Mouse (Mus musculus) E14TG2a.4 (cell line): ENCODE data around the gene Zscan10.

Experiments used
- H3K27me3 ChIP-seq: 2 replicates; pipeline ENCODE4 v1.6.1; 2014; ENCODE audit warnings: low read length, control low read depth; ENCODE audit not compliant: insufficient read depth
- H3K36me3 ChIP-seq: 2 replicates; pipeline ENCODE4 v1.6.1; 2014; ENCODE audit warnings: low read length, control low read depth; ENCODE audit not compliant: insufficient read depth
- H3K4me1 ChIP-seq: replicated peaks from 2 replicates; pipeline ENCODE4 v1.6.1; 2014; ENCODE audit warnings: low read depth, low read length, control low read depth
- H3K4me3 ChIP-seq: replicated peaks from 2 replicates; pipeline ENCODE4 v1.5.1; 2014; ENCODE audit warnings: mild to moderate bottlenecking, low read length
- H3K9me3 ChIP-seq: 2 replicates; pipeline ENCODE4 v1.6.1; 2014; ENCODE audit warnings: low read length, control low read depth
- CTCF ChIP-seq: conservative IDR thresholded peaks from 2 replicates; pipeline ENCODE4 v1.5.1; 2014; ENCODE audit warnings: low read length
- NANOG ChIP-seq: IDR thresholded peaks from 2 replicates; pipeline ENCODE4 v1.6.1; 2014; ENCODE audit warnings: borderline replicate concordance, low read length, mixed read lengths
- POU5F1 ChIP-seq: IDR thresholded peaks from 2 replicates; pipeline ENCODE4 v1.6.1; 2014; ENCODE audit warnings: low read length, borderline replicate concordance

Zscan10 gene

DNA sequence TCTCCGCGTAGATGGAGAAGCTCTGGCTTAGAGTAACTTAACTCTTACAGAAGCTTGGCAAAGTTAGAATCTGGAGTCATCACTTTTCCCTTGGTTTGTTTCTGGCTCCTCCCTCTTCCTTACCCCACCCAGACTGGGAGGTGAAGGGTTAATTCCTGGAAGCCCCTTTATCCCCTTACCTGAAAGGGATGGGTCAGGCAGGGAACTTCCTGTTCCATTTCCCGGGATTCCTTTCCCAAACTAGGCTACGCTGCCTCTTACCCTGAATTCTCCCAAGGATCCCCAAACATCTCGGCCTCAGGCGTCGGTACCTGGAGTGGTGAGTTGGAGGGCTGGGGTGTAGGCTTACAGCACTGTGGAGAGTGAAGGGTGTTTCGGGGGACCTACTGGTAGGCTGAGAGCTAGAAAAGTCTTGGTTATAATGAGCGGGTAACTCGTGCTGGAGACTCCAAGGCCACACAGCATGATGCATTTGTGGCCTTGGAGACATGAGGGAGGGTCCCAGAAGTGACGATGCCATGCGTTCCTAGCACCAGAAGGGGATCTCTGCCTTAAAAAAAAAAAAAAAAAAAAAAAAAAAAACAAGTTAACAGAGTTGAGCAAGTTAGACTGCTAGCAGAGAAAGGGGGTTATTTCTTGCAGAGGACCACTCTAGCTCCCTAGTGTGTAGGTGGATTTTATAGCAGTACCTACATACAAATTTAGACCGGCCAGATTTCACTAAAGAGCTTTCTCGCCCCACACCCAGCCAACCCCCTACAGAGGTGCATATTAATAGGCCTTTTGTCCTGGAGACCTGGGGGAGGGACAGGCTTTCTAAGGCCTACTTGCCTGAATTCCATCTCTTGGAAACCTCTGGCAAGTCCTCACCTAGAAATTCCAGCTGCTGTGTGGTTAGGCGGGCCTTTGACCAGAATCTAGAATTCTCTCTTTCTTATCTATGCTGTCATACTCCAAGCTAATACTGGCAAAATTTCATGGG lies at the start of gene Zscan10:
Zscan10 (plus strand) TSS at position 216 of the 982 bp plus-strand sequence.
- H3K27me3 ChIP-seq, result no peaks in the 10 kb centered on the region
- peak; percentile 3; the same call in 1 of the 2 replicates for TF ChIP-seq NANOG
- peak; percentile 78; the same call in 1 of the 2 replicates for TF ChIP-seq POU5F1
- TF ChIP-seq CTCF, result no peak
- H3K4me1 ChIP-seq, result peaks cover 63% of the 10 kb centered on the region
- peak within 1 kb of the TSS; percentile 86 for H3K4me3 ChIP-seq
- peaks cover 41% of the 10 kb centered on the region for H3K36me3 ChIP-seq
- H3K9me3 ChIP-seq, result no peaks in the 10 kb centered on the region

DNA sequence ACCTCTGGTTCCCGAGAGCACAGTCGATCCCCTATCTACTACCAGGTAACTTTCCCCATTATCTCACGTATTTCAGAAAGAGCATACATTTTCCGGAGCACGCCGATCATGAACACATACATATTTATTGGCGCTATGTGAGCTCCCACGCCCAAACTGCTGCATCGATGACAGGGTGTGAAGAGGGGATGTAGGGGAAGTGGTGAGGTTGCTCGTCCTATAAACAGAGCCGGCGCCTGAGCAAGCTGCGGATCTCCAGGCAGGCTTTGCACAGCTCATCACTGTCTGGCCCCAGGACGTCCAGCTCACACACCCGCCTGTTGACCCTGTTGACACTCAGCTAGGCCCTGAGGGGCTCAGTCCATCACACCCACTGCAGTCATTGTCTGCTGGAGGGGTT lies 49.8 kb upstream of the Zscan10 start:
- Histone ChIP-seq H3K27me3 (peaks cover 18% of the 10 kb centered on the region; the same call in 1 of the 2 replicates), H3K4me3 (peak overlapping the region; percentile 87), H3K9me3 (no peaks in the 10 kb centered on the region), H3K4me1 (peaks cover 53% of the 10 kb centered on the region), H3K36me3 (peaks cover 6% of the 10 kb centered on the region)
- TF ChIP-seq CTCF, result no peak
- TF ChIP-seq POU5F1, result no peak
- TF ChIP-seq NANOG, result no peak

GRCm38 (mm10) chr17:23551416-23551815 lies 49.2 kb upstream of the Zscan10 start:
- Histone ChIP-seq H3K4me3 (peak overlapping the region; percentile 87), H3K27me3 (peaks cover 19% of the 10 kb centered on the region), H3K4me1 (peaks cover 56% of the 10 kb centered on the region), H3K9me3 (no peaks in the 10 kb centered on the region), H3K36me3 (peaks cover 12% of the 10 kb centered on the region)
- no peak for TF ChIP-seq NANOG
- TF ChIP-seq CTCF, result no peak
- TF ChIP-seq POU5F1, result no peak

DNA sequence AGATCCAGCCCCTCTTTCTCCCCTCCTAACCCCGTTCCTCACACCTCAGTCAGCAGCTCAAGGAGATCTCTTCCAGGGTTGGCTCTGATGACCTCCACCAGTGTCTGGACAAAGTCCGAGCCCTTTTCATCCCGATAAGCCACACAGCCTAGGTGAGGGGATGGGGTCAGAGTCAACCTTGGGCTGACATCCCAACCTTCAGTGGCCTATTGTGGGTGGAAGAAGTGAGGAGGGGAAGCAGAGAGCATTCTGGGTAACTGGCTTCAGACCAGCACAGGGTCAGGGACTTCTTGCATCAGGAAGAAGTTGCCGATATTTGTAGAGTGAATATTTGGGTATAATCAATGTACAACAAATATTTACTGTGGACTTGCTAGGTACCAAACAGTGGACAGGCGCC lies 48.7 kb upstream of the Zscan10 start:
- Histone ChIP-seq H3K4me3 (peak overlapping the region; percentile 32; the same call in 1 of the 2 replicates), H3K9me3 (no peaks in the 10 kb centered on the region), H3K4me1 (peaks cover 56% of the 10 kb centered on the region), H3K36me3 (peaks cover 17% of the 10 kb centered on the region), H3K27me3 (peaks cover 24% of the 10 kb centered on the region)
- TF ChIP-seq CTCF (no peak), POU5F1 (no peak), NANOG (no peak)

- TF ChIP-seq NANOG (no peak), CTCF (no peak), POU5F1 (no peak)
- H3K27me3 ChIP-seq, result peaks cover 35% of the 10 kb centered on the region
- peaks cover 62% of the 10 kb centered on the region for H3K4me1 ChIP-seq
- peaks cover 28% of the 10 kb centered on the region for H3K36me3 ChIP-seq
- H3K9me3 ChIP-seq, result no peaks in the 10 kb centered on the region
- no peak overlapping the region for H3K4me3 ChIP-seq
Observed at GRCm38 (mm10) chr17:23552896-23553633, 47.6 kb upstream of the Zscan10 start.

DNA sequence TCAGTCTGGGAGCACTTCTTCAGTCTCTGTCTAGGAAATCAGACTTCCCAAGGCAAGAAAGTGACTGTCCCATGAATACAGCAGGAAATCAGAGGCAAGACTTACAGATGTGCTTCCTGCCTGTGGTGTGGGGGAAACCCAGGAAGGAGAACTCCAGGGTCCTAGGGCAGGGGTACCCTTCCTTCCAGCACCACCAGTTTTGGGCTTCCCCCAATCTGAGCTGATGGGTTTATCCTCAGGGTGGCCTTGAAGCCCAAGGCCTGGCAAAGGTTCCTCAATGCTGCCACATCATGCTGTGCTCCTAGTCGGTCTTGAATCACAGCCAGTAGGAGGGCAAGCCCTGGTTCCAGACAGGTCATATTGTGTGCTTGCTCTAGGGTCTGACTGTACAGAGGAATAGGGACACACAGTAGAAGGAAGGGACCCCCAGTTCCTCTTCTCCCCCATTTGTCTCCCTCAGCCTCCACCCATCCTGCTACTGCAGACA lies 47.0 kb upstream of the Zscan10 start:
- no peak for TF ChIP-seq NANOG
- TF ChIP-seq POU5F1, result no peak
- TF ChIP-seq CTCF, result no peak
- peaks cover 68% of the 10 kb centered on the region for H3K4me1 ChIP-seq
- H3K9me3 ChIP-seq, result no peaks in the 10 kb centered on the region

GRCm38 (mm10) chr17:23554321-23554720 lies 46.3 kb upstream of the Zscan10 start:
- H3K27me3 ChIP-seq, result peaks cover 48% of the 10 kb centered on the region
- no peak overlapping the region for H3K4me3 ChIP-seq
- H3K36me3 ChIP-seq, result peaks cover 41% of the 10 kb centered on the region
- no peaks in the 10 kb centered on the region for H3K9me3 ChIP-seq
- TF ChIP-seq CTCF (no peak), NANOG (no peak), POU5F1 (no peak)
- H3K4me1 ChIP-seq, result peaks cover 71% of the 10 kb centered on the region

More for the DNA sequence above, 47.0 kb upstream of the Zscan10 start:
- Histone ChIP-seq H3K4me3 (no peak overlapping the region), H3K36me3 (peaks cover 34% of the 10 kb centered on the region), H3K27me3 (peaks cover 42% of the 10 kb centered on the region)
